Mouse (Mus musculus) ES-E14 (cell line): ENCODE data around the gene Rassf6. TPM values are rescaled to one million over a fixed set of nuclear protein-coding genes. Genes with fewer than 3 reads are reported as not detected.
"Not testable (repeated sequence)": the region's sequence is repeated elsewhere in the genome, so short reads cannot be mapped to it uniquely, and the experiment has no call there.

Source experiments
- DNase-seq: peaks from one replicate; pipeline ENCODE4 v3.0.0-alpha.2; 2013; ENCODE audit warnings: low read depth, low spot score
- H3K27ac ChIP-seq: 2 replicates; pipeline ENCODE4 v1.5.1; 2012; ENCODE audit warnings: low read depth, mild to moderate bottlenecking, low read length, moderate library complexity, mixed read lengths; ENCODE audit not compliant: poor library complexity, insufficient read depth, severe bottlenecking
- H3K36me3 ChIP-seq: 2 replicates; pipeline ENCODE4 v1.6.1; 2012; ENCODE audit warnings: mild to moderate bottlenecking, low read length, moderate library complexity, mixed read lengths; ENCODE audit not compliant: control insufficient read depth, poor library complexity, insufficient read depth, severe bottlenecking
- H3K4me1 ChIP-seq, 2 experiments: fragments of 150-350 bp in 1 of 2; sonication (generic) in 1 of 2; 2 replicates each; pipeline ENCODE4 v1.6.1; 2012; ENCODE audit warnings: low read length in 2 of 2, mild to moderate bottlenecking in 1 of 2, mixed read lengths in 1 of 2; ENCODE audit not compliant: control insufficient read depth in 2 of 2, insufficient read depth in 2 of 2, poor library complexity in 1 of 2
- H3K4me3 ChIP-seq, 2 experiments: fragments of 150-350 bp in 1 of 2; sonication (generic) in 1 of 2; 2 replicates each; pipeline ENCODE4 v1.5.1; 2012; ENCODE audit warnings: low read length in 2 of 2, low read depth in 1 of 2, mild to moderate bottlenecking in 1 of 2, mixed read lengths in 1 of 2; ENCODE audit not compliant: insufficient read depth in 1 of 2, poor library complexity in 1 of 2, severe bottlenecking in 1 of 2
- H3K9ac ChIP-seq: 2 replicates; pipeline ENCODE4 v1.6.1; 2012; ENCODE audit warnings: low read depth, mild to moderate bottlenecking, low read length, mixed read lengths; ENCODE audit not compliant: poor library complexity, insufficient read depth, severe bottlenecking
- H3K9me3 ChIP-seq: fragments of 150-350 bp; sonication (generic); 2 replicates; pipeline ENCODE4 v1.6.1; 2012; ENCODE audit warnings: low read depth, mild to moderate bottlenecking, low read length; ENCODE audit not compliant: control insufficient read depth, insufficient read depth
- CHD2 ChIP-seq: IDR thresholded peaks from 2 replicates; pipeline ENCODE4 v1.6.1; 2014; ENCODE audit warnings: mild to moderate bottlenecking, low read depth, low read length, inconsistent platforms
- HCFC1 ChIP-seq: IDR thresholded peaks from 2 replicates; pipeline ENCODE4 v1.6.1; 2012; ENCODE audit warnings: low read length, inconsistent platforms, borderline replicate concordance; ENCODE audit not compliant: insufficient read depth
- MAFK ChIP-seq: IDR thresholded peaks from 2 replicates; pipeline ENCODE4 v1.6.1; 2014; ENCODE audit warnings: mild to moderate bottlenecking, low read depth, low read length, inconsistent platforms; ENCODE audit not compliant: insufficient read depth
- ZC3H11A ChIP-seq: IDR thresholded peaks from 2 replicates; pipeline ENCODE4 v1.6.1; 2012; ENCODE audit warnings: low read depth, mild to moderate bottlenecking, inconsistent platforms, low read length, borderline replicate concordance
- ZNF384 ChIP-seq: IDR thresholded peaks from 2 replicates; pipeline ENCODE4 v1.6.1; 2012; ENCODE audit warnings: low read depth, low read length, inconsistent platforms
- in situ Hi-C, 2 experiments: fragments of 600-800 bp; cut with MboI; formaldehyde crosslinking; loops; one replicate each; pipeline ENCODE4 v1.15.1; 2025; ENCODE audit warnings: low sequenced_read_pairs in 2 of 2, inconsistent platforms in 1 of 2; ENCODE audit not compliant: unreplicated experiment in 2 of 2
- total RNA-seq: library from RNA; depleted of rRNA; stranded (reverse); fragments of 300-350 nt; gene quantifications from 2 replicates; pipeline ENCODE4 v1.2.3, GENCODE M21; 2012

Rassf6 gene
- total RNA-seq, 1 experiment, result 1.7 TPM

- H3K4me3 ChIP-seq, result no peak overlapping the region
- in situ Hi-C loops, result no loop called here
- no peaks in the 10 kb centered on the region for H3K9me3 ChIP-seq
Measured at GRCm38 (mm10) chr5:90623209-90623608, 17.2 kb downstream of the Rassf6 start.

GRCm38 (mm10) chr5:90621726-90622125, 18.7 kb downstream of the Rassf6 start:
- in situ Hi-C loops, result no loop called here
- no peak overlapping the region for H3K27ac ChIP-seq
- no peak overlapping the region for H3K9ac ChIP-seq
- H3K4me3 ChIP-seq, result no peak overlapping the region
- no peaks in the 10 kb centered on the region for H3K36me3 ChIP-seq
- no peaks in the 10 kb centered on the region for H3K4me1 ChIP-seq
- TF ChIP-seq MAFK (no peak), HCFC1 (no peak), CHD2 (no peak), ZC3H11A (no peak), ZNF384 (no peak)
- H3K9me3 ChIP-seq, result no peaks in the 10 kb centered on the region
- DNase-seq, result no peak

More at GRCm38 (mm10) chr5:90623209-90623608, 17.2 kb downstream of the Rassf6 start:
- TF ChIP-seq HCFC1 (no peak), MAFK (no peak), ZNF384 (no peak), ZC3H11A (no peak), CHD2 (no peak)
- H3K9ac ChIP-seq, result no peak overlapping the region
- no peaks in the 10 kb centered on the region for H3K4me1 ChIP-seq
- no peak for DNase-seq
- no peak overlapping the region for H3K27ac ChIP-seq
- no peaks in the 10 kb centered on the region for H3K36me3 ChIP-seq

DNA sequence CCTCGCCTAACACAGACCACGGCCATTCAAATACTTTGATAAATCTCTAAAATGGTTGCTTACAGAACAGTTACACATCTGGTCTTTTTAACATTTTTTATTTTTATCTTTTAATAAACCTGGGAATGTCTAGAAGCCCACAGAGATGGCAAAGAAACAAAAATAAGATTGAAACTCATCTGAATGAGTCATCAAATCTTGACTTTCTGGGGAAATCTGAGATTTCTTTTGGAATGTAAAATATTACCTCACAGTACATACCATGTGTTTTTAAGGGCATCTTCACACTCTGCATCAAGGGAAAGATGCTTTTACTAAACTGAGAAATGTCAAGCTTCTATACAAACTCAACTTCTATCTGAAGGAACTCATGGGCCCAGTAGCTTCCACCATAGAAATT, 19.1 kb downstream of the Rassf6 start:
- Histone ChIP-seq H3K4me3 (no peak overlapping the region), H3K4me1 (no peaks in the 10 kb centered on the region), H3K9ac (no peak overlapping the region), H3K27ac (no peak overlapping the region), H3K9me3 (no peaks in the 10 kb centered on the region), H3K36me3 (no peaks in the 10 kb centered on the region)
- TF ChIP-seq MAFK (no peak), CHD2 (no peak), ZC3H11A (no peak), ZNF384 (no peak)
- DNase-seq, result no peak
- in situ Hi-C loops, result no loop called here

DNA sequence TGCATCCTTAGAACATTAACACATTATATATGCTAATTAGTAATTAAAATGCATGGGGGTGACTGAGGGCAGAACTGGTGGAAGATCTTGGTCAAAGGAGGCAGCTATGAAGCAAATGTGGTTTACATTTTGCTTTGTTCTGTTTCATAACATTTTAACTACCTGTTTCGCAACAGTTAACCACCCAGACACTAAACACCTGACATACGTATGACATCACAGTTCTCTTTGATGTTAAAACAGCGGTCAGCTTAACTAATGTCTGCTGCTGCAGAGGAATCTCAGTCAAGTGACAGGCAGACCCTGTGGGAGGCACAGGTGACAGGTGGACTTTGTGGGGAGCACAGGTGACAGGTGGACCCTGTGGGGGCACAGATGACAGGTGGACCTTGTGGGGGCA, 22.6 kb downstream of the Rassf6 start:
- H3K4me1 ChIP-seq, result no peaks in the 10 kb centered on the region
- in situ Hi-C loops, result no loop called here
- DNase-seq, result no peak
- H3K4me3 ChIP-seq, result no peak overlapping the region
- no peak overlapping the region for H3K9ac ChIP-seq
- no peaks in the 10 kb centered on the region for H3K36me3 ChIP-seq
- TF ChIP-seq MAFK (no peak), ZNF384 (no peak), CHD2 (no peak), HCFC1 (no peak), ZC3H11A (no peak)
- no peaks in the 10 kb centered on the region for H3K9me3 ChIP-seq
- H3K27ac ChIP-seq, result no peak overlapping the region

- H3K27ac ChIP-seq, H3K36me3 ChIP-seq, H3K9me3 ChIP-seq, DNase-seq, H3K4me1 ChIP-seq, in situ Hi-C loops, H3K4me3 ChIP-seq, H3K9ac ChIP-seq: not testable (repeated sequence)
Measured at GRCm38 (mm10) chr5:90612751-90613150, 27.7 kb downstream of the Rassf6 start.
